Mouse (Mus musculus) heart, embryonic 10.5 days (tissue): ENCODE results near the gene Adgrg7. TPM values are rescaled to one million over a fixed set of nuclear protein-coding genes. Genes with fewer than 3 reads are reported as not detected.

Experiments used
- DNase-seq: peaks from one replicate; pipeline ENCODE4 v3.0.0-alpha.2; 2017; ENCODE audit warnings: low spot score
- H3K27ac ChIP-seq: fragments of 300-500 bp; sonication (generic); 2 replicates; pipeline ENCODE4 v1.5.1; 2016; ENCODE audit warnings: mild to moderate bottlenecking
- H3K27me3 ChIP-seq: fragments of 300-500 bp; sonication (generic); 2 replicates; pipeline ENCODE4 v1.6.1; 2016; ENCODE audit warnings: mild to moderate bottlenecking; ENCODE audit not compliant: poor library complexity, insufficient read depth, severe bottlenecking
- H3K36me3 ChIP-seq: fragments of 300-500 bp; sonication (generic); 2 replicates; pipeline ENCODE4 v1.6.1; 2016; ENCODE audit warnings: mild to moderate bottlenecking, moderate library complexity
- H3K4me1 ChIP-seq: fragments of 300-500 bp; sonication (generic); 2 replicates; pipeline ENCODE4 v1.6.1; 2016; ENCODE audit warnings: mild to moderate bottlenecking
- H3K4me3 ChIP-seq: fragments of 300-500 bp; sonication (generic); 2 replicates; pipeline ENCODE4 v1.5.1; 2016; ENCODE audit warnings: mild to moderate bottlenecking, moderate library complexity
- H3K9me3 ChIP-seq: fragments of 300-500 bp; sonication (generic); 2 replicates; pipeline ENCODE4 v1.6.1; 2016; ENCODE audit warnings: mild to moderate bottlenecking, moderate library complexity
- WGBS: fragments of 180-500 bp; shearing (Covaris S2); methylation state at CpG from one replicate; pipeline ENCODE4 v1.1.7; 2016; 5-methylcytosine and 5-hydroxymethylcytosine counted together
- polyA plus RNA-seq: library from polyadenylated mRNA; unstranded; fragments of >200 nt; fragmentation: Nextera tagmentation; extraction: Ambion mirVana; gene quantifications from 2 replicates; pipeline ENCODE4 v1.2.1, GENCODE M21; 2016

The Adgrg7 gene
- polyA plus RNA-seq, 1 experiment from 2014 or later: not detected

DNA sequence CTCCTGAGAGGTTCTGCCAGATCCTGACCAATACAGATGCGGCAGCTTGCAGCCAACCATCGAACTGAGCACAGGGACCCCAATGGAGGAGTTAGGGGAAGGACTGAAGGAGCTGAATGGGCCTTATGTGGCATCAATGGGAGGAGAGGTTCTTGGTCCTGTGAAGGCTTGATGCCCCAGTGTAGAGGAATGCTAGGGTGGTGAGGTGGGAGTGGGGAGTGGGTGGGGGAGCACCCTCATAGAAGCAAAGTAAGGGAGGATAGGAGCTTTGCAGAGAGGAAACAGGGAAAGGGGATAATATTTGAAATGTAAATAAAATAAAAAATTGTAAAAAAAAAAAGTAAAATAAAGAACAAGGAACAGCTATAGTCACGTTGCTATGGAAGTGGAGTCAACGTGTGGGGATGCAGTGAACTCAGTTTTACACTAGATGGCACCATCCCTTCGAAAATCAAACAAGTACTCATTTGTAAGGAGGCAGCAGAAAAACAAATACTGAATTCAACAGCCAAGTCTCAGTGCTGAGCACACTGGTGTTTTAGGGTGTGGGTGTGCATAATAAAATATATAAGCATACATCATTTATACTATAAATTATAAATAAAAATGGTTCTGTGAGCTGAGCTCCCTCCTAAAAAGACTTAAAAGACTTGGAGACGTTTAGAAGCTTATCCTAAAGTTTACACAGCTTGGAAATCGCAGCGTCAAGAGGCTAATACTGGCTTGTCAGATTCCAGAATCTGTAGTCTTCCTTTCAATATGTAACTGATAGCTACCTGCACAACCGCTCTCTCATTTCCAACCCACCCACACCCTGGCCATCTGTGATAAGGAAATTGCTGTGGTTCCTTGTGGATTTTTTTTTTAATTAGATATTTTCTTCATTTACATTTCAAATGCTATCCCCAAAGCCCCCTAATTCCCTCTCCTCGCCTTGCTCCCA is 24.2 kb downstream of the Adgrg7 start:
- Histone ChIP-seq H3K36me3 (no peaks in the 10 kb centered on the region), H3K4me3 (no peak overlapping the region), H3K9me3 (no peaks in the 10 kb centered on the region), H3K27me3 (no peaks in the 10 kb centered on the region), H3K27ac (no peak overlapping the region), H3K4me1 (no peaks in the 10 kb centered on the region)
- WGBS: 50% methylated on average over 10 of the region's 10 CpGs
- DNase-seq: no peak

DNA sequence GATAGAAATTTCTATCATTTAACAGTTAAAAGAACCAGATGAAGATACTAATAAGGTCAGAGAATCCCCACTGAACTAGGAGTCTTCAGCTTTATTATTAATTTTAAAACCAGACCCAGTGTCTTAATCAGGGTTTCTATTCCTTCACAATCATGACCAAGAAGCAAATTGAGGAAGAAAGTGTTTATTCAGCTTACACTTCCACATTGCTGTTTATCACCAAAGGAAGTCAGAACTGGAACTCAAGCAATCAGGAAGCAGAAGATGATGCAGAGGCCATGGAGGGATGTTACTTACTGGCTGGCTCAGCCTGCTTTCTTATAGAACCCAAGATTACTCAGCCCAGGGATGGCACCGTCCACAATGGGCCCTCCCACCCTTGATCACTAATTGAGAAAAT is 66.6 kb downstream of the Adgrg7 start:
- Histone ChIP-seq H3K9me3 (no peaks in the 10 kb centered on the region), H3K27ac (no peak overlapping the region), H3K4me3 (no peak overlapping the region), H3K27me3 (no peaks in the 10 kb centered on the region), H3K4me1 (no peaks in the 10 kb centered on the region), H3K36me3 (no peaks in the 10 kb centered on the region)
- no peak for DNase-seq
- 38% methylated on average over 1 of the region's 1 CpGs for WGBS

DNA sequence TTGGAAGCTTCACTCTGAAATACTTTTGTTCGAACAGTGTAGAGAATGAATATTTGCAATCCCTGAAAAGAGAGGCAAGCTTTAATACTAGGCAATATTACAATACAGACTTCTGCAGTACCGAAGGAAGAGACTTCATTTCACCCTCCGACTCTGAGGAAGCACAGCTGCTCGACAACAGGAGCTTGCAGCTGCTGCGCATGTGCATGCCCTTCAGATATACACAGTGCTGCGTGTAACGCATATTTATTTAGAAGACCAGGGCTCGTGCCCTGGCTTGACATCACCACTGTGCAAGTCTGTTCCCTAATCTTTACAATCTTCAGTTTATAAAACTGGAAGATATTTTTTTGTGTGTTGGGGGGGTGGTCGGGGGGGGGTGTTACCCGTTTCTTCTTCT is 70.7 kb downstream of the Adgrg7 start:
- H3K4me1 ChIP-seq: no peaks in the 10 kb centered on the region
- no peaks in the 10 kb centered on the region for H3K9me3 ChIP-seq
- H3K27me3 ChIP-seq: no peaks in the 10 kb centered on the region
- no peak overlapping the region for H3K4me3 ChIP-seq
- WGBS: 83% methylated on average over 10 of the region's 10 CpGs
- no peak overlapping the region for H3K27ac ChIP-seq
- DNase-seq: no peak
- no peaks in the 10 kb centered on the region for H3K36me3 ChIP-seq

GRCm38 (mm10) chr16:56722357-56722756 is 73.3 kb downstream of the Adgrg7 start:
- no peak overlapping the region for H3K4me3 ChIP-seq
- H3K27ac ChIP-seq: no peak overlapping the region
- H3K36me3 ChIP-seq: no peaks in the 10 kb centered on the region
- DNase-seq: no peak
- H3K27me3 ChIP-seq: no peaks in the 10 kb centered on the region
- no peaks in the 10 kb centered on the region for H3K9me3 ChIP-seq
- WGBS: 56% methylated on average over 4 of the region's 4 CpGs
- H3K4me1 ChIP-seq: no peaks in the 10 kb centered on the region

DNA sequence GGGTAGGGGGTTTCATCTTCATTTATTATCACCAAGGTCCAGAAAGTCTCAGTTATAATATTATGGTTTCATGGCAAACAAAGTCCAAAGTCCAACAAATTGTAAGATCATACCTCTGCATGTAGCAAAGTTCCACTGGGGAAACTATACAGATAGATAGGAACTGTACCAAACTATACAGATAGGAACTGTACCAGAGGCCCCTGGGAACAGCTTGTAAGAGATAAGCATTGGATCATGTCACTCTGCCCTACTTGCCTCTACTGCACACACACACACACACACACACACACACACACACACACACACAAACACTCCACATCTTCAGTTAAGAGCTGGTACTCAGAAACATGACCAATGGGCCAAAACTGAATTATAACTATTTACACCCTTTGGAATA is 76.6 kb downstream of the Adgrg7 start:
- Histone ChIP-seq H3K36me3 (no peaks in the 10 kb centered on the region), H3K27me3 (no peaks in the 10 kb centered on the region), H3K27ac (no peak overlapping the region), H3K4me1 (peaks cover 10% of the 10 kb centered on the region), H3K9me3 (no peaks in the 10 kb centered on the region), H3K4me3 (no peak overlapping the region)
- DNase-seq: no peak

GRCm38 (mm10) chr16:56717224-56718200 is 78.1 kb downstream of the Adgrg7 start, which contains the start of gene Tfg:
Gene Tfg (minus strand): TSS chr16:56717450.
- peak within 1 kb of the TSS; percentile 99 for H3K27ac ChIP-seq
- H3K4me3 ChIP-seq: peak within 1 kb of the TSS; percentile 89
- under 1% methylated on average over 60 of the region's 62 CpGs for WGBS
- peak; percentile 100 for DNase-seq
- H3K4me1 ChIP-seq: peaks cover 10% of the 10 kb centered on the region
- H3K9me3 ChIP-seq: no peaks in the 10 kb centered on the region
- no peaks in the 10 kb centered on the region for H3K27me3 ChIP-seq
- H3K36me3 ChIP-seq: peaks cover 3% of the 10 kb centered on the region

DNA sequence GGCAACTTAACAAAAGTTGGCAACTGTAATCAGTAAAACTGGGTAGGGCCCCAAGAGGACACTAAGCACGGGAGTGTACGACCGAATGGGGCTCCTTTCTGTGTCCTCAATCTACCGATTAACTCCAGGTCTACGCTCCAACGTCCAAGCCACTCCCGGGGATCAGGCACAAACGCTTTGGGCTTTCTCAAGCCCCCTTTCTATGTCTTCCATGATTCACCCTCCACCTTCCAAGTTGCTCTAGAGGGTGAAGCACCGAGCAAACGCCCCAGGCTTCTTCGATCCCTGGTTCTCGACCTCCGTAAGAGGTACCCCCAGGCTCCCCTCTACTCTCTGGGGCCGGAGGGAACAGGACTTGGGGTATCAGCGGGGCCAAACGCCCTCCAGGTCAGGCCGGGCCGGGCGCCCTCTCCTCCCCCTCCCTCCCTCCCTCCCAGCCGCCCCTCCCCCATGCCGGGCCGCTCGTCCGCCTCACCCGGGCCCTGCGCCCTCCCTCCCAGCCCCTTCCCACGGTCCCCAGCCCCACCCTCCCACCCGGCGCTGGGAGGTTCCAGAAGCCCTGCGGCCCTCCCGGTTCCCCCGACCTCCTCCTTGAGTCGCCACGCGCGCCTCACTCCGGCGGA is 79.0 kb downstream of the Adgrg7 start:
- no peaks in the 10 kb centered on the region for H3K27me3 ChIP-seq
- WGBS: under 1% methylated on average over 31 of the region's 38 CpGs

DNA sequence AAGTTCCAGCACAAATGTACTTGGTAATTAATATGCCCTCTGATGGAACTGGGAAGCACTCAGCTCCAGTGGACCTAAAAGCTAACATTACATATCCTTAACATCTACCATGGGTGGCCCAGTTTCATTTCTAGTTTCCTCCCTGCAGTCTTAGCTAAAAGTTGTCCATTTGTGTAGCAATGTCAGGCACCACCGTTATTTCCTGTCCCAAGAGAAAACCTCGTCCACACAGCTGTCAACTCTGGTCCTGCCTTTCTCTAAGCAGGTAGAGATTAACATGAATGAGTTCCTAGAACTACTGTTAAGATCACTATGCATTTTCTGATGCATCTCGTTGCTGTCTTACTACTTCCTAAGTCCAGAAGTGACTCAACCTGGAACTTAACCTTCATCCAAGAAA is 80.0 kb downstream of the Adgrg7 start:
- Histone ChIP-seq H3K27me3 (no peaks in the 10 kb centered on the region), H3K36me3 (peaks cover 23% of the 10 kb centered on the region), H3K4me3 (peak overlapping the region; percentile 89), H3K27ac (peak overlapping the region; percentile 99; the same call in 1 of the 2 replicates), H3K9me3 (no peaks in the 10 kb centered on the region), H3K4me1 (peaks cover 10% of the 10 kb centered on the region)
- 60% methylated on average over 3 of the region's 3 CpGs for WGBS
- DNase-seq: no peak

More for the DNA sequence above, 79.0 kb downstream of the Adgrg7 start:
- Histone ChIP-seq H3K4me1 (peaks cover 10% of the 10 kb centered on the region), H3K4me3 (peak overlapping the region; percentile 89), H3K9me3 (no peaks in the 10 kb centered on the region), H3K27ac (peak overlapping the region; percentile 99), H3K36me3 (peaks cover 12% of the 10 kb centered on the region)
- DNase-seq: no peak

DNA sequence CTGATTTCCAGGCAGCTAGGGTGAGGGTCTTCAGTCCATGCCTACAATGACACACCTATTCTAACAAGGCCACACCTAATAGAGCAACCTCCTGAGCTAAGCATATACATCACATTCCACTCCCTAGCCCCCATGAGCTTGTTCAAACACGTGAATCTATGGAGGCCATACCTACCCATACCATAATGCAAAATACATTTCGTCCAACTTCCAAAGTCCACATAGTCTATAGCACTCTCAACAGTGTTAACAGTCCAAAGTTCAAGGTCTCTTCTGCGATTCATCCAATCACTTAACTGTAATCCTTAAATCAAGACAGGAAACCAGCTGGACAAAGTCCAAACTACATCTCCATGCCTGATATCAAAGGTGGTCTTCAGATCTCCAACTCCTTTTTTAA is 85.6 kb downstream of the Adgrg7 start:
- peaks cover 66% of the 10 kb centered on the region for H3K36me3 ChIP-seq
- no peak for DNase-seq
- 85% methylated on average over 3 of the region's 3 CpGs for WGBS
- H3K27ac ChIP-seq: no peak overlapping the region
- no peaks in the 10 kb centered on the region; the same call in 1 of the 2 replicates for H3K4me1 ChIP-seq
- H3K4me3 ChIP-seq: no peak overlapping the region
- no peaks in the 10 kb centered on the region for H3K9me3 ChIP-seq
- no peaks in the 10 kb centered on the region for H3K27me3 ChIP-seq

DNA sequence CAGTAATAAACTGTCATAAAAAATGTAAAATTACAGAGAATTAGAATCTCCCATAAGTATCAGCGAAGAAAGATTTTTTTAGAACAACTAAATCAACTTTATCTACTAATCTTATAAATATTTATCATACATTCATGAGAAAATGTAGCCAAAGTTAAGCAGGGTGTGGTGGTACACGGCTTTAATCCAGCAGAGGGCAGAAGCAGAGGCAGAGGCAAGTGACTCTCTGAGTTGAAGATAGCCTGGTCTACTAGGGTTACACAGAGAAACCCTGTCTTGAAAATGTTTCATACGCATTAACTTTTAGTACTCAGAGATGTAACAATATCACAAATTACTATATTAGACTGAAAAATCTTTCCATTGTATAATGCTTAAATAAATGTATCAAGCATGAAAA is 89.9 kb downstream of the Adgrg7 start:
- Histone ChIP-seq H3K4me1 (no peaks in the 10 kb centered on the region), H3K27ac (no peak overlapping the region), H3K36me3 (peaks cover 72% of the 10 kb centered on the region), H3K4me3 (no peak overlapping the region), H3K27me3 (no peaks in the 10 kb centered on the region), H3K9me3 (no peaks in the 10 kb centered on the region)
- DNase-seq: no peak
- 90% methylated on average over 3 of the region's 3 CpGs for WGBS

GRCm38 (mm10) chr16:56700898-56701297 is 94.8 kb downstream of the Adgrg7 start:
- WGBS: 94% methylated on average over 3 of the region's 3 CpGs
- Histone ChIP-seq H3K27me3 (no peaks in the 10 kb centered on the region), H3K4me3 (no peak overlapping the region), H3K4me1 (no peaks in the 10 kb centered on the region), H3K27ac (no peak overlapping the region), H3K9me3 (no peaks in the 10 kb centered on the region), H3K36me3 (peaks cover 57% of the 10 kb centered on the region)
- DNase-seq: no peak

GRCm38 (mm10) chr16:56696448-56696847 is 99.2 kb downstream of the Adgrg7 start:
- 92% methylated on average over 2 of the region's 2 CpGs for WGBS
- DNase-seq: no peak
- H3K9me3 ChIP-seq: no peaks in the 10 kb centered on the region
- H3K4me3 ChIP-seq: no peak overlapping the region
- H3K27me3 ChIP-seq: no peaks in the 10 kb centered on the region
- no peaks in the 10 kb centered on the region for H3K4me1 ChIP-seq
- H3K27ac ChIP-seq: no peak overlapping the region
- peaks cover 70% of the 10 kb centered on the region for H3K36me3 ChIP-seq
